Mouse (Mus musculus): ENCODE data around the gene Sprtn.
A peak's percentile ranks its signal among the peaks of the same experiment; 100 is the strongest.

Gene Sprtn

GRCm38 (mm10) chr8:124905482-124905881, 7.8 kb downstream of the Sprtn start:
- no peak for DNase-seq

GRCm38 (mm10) chr8:124909936-124910335, 12.2 kb downstream of the Sprtn start:
- peak; percentile 49 for DNase-seq

GRCm38 (mm10) chr8:124910349-124910748, 12.7 kb downstream of the Sprtn start:
- DNase-seq: peak; percentile 91

GRCm38 (mm10) chr8:124911938-124912872, 14.5 kb downstream of the Sprtn start:
- peak; percentile 51 for DNase-seq

- no peak for DNase-seq
These were observed 16.4 kb downstream of the Sprtn start for GRCm38 (mm10) chr8:124914061-124914460.

- DNase-seq: peak; percentile 70
These were observed 20.2 kb downstream of the Sprtn start for GRCm38 (mm10) chr8:124917741-124918484.

GRCm38 (mm10) chr8:124921369-124922279, 23.9 kb downstream of the Sprtn start:
- DNase-seq: no peak

GRCm38 (mm10) chr8:124922490-124923089, 24.9 kb downstream of the Sprtn start:
- DNase-seq: no peak

GRCm38 (mm10) chr8:124923971-124924652, 26.4 kb downstream of the Sprtn start:
- DNase-seq: no peak

- DNase-seq: no peak
These were observed 28.0 kb downstream of the Sprtn start for GRCm38 (mm10) chr8:124925544-124926266.

- DNase-seq: no peak
These were observed 28.7 kb downstream of the Sprtn start for GRCm38 (mm10) chr8:124926351-124926771.

GRCm38 (mm10) chr8:124929006-124929405, 31.3 kb downstream of the Sprtn start:
- no peak for DNase-seq

GRCm38 (mm10) chr8:124930086-124930485, 32.4 kb downstream of the Sprtn start:
- DNase-seq: no peak

- DNase-seq: peak; percentile 13
These were observed 33.0 kb downstream of the Sprtn start for GRCm38 (mm10) chr8:124930649-124931048.

- peak; percentile 2 for DNase-seq
These were observed 34.7 kb downstream of the Sprtn start for GRCm38 (mm10) chr8:124932435-124932834.

- no peak for DNase-seq
These were observed 37.4 kb downstream of the Sprtn start for GRCm38 (mm10) chr8:124935116-124935515.

- DNase-seq: no peak
These were observed 39.0 kb downstream of the Sprtn start for GRCm38 (mm10) chr8:124936699-124937098.

- no peak for DNase-seq
These were observed 39.6 kb downstream of the Sprtn start for GRCm38 (mm10) chr8:124937293-124937692.

- no peak for DNase-seq
These were observed 46.1 kb downstream of the Sprtn start for GRCm38 (mm10) chr8:124943801-124944200.

GRCm38 (mm10) chr8:124944406-124944805, 46.7 kb downstream of the Sprtn start:
- no peak for DNase-seq
